Mouse (Mus musculus) myocyte (in vitro differentiated cells): ENCODE data around the gene Per1.

ENCODE experiments used
- CEBPB ChIP-seq: IDR thresholded peaks from 2 replicates; pipeline ENCODE4 v1.6.1; 2011; ENCODE audit warnings: mild to moderate bottlenecking, moderate library complexity; ENCODE audit not compliant: poor library complexity, insufficient read depth, severe bottlenecking
- E2F4 ChIP-seq: IDR thresholded peaks from one replicate; pipeline ENCODE4 v1.6.1; 2011; ENCODE audit warnings: mild to moderate bottlenecking, control low read depth, moderate library complexity; ENCODE audit not compliant: insufficient read depth
- MAX ChIP-seq: IDR thresholded peaks from one replicate; pipeline ENCODE4 v1.6.1; 2011; ENCODE audit warnings: low read depth, mild to moderate bottlenecking, control low read depth
- MYOD1 ChIP-seq, 3 experiments: IDR thresholded peaks; one replicate each; pipeline ENCODE4 v1.6.1; 2011; ENCODE audit warnings: control low read depth in 2 of 3, low read depth in 2 of 3, mild to moderate bottlenecking in 2 of 3, moderate library complexity in 1 of 3; ENCODE audit not compliant: insufficient read length in 2 of 3, control insufficient read depth in 1 of 3
- MYOG ChIP-seq, 3 experiments: IDR thresholded peaks; one replicate each; pipeline ENCODE4 v1.6.1; 2011; ENCODE audit warnings: control low read depth in 2 of 3, low read depth in 2 of 3, mild to moderate bottlenecking in 2 of 3; ENCODE audit not compliant: insufficient read length in 2 of 3, control insufficient read depth in 1 of 3, insufficient read depth in 1 of 3
- POLR2A ChIP-seq: IDR thresholded peaks from one replicate; pipeline ENCODE4 v1.6.1; 2011; ENCODE audit warnings: low read depth, mild to moderate bottlenecking, control low read depth, moderate library complexity; ENCODE audit not compliant: insufficient read length
- POLR2AphosphoS2 ChIP-seq: IDR thresholded peaks from one replicate; pipeline ENCODE4 v1.6.1; 2011; ENCODE audit warnings: low read depth, control low read depth; ENCODE audit not compliant: insufficient read length
- SRF ChIP-seq: IDR thresholded peaks from one replicate; pipeline ENCODE4 v1.6.1; 2011; ENCODE audit warnings: low read depth; ENCODE audit not compliant: control insufficient read depth, insufficient read length
- TCF12 ChIP-seq: IDR thresholded peaks from one replicate; pipeline ENCODE4 v1.6.1; 2011; ENCODE audit warnings: mild to moderate bottlenecking, control low read depth; ENCODE audit not compliant: poor library complexity, insufficient read depth, severe bottlenecking
- USF1 ChIP-seq: IDR thresholded peaks from one replicate; pipeline ENCODE4 v1.6.1; 2011; ENCODE audit warnings: low read depth, mild to moderate bottlenecking, control low read depth, moderate library complexity

- TF ChIP-seq POLR2A (no peak), MYOG (IDR thresholded peaks at IDR 0.05; ENCODE audit: control insufficient read depth in 1 of 3, insufficient read depth in 1 of 3, insufficient read length in 2 of 3, low read depth in 2 of 3) (no peak), E2F4 (no peak), SRF (no peak), MAX (no peak), TCF12 (no peak), CEBPB (no peak), POLR2AphosphoS2 (no peak), MYOD1 (IDR thresholded peaks at IDR 0.05; ENCODE audit: control insufficient read depth in 1 of 3, insufficient read length in 2 of 3, low read depth in 2 of 3) (no peak), USF1 (no peak)
Measured at GRCm38 (mm10) chr11:69058729-69059356, 36.2 kb upstream of the Per1 start.
